Mouse (Mus musculus): ENCODE measurements around the gene Il17re. TPM values are rescaled to one million over a fixed set of nuclear protein-coding genes. Genes with fewer than 3 reads are reported as not detected.

The Il17re gene
- total RNA-seq (2021) = under 1 TPM; 0.28 to 0.56 TPM
- long read RNA-seq, experiment 1 = 0 reads
- long read RNA-seq, experiment 2, partial matches to known transcripts = 0 of 1 reads
- long read RNA-seq, experiment 2, other reads (novel, unspliced or antisense) = 1 of 1 reads

DNA sequence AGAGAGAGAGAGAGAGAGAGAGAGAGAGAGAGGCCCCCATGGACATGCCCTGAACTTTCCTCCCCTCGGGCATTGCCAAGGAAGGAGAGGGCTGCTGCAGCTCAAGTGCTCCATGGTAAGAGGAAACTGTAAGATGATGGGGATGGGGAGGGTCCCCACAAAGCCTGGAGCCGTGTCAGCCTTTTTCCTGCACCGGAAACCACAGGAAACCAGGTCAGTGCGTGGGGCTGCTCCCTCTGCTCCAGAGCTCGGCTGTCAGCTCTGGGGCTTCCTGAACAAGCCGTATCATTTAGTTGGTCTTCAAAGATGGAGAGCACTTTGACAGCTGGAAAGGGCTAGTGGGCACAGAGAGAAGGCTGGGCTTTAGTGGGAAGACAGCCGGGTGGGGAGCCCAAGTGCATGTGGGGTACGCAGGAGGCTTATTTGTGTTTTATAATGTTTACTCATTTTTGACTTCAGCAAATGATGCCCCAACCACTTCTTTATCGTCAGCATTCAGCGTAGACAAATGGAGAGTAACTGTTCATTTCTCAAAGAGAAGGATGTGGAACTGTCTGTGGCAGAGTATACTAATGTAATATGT lies at the start of gene Il17re:
Il17re (plus strand) TSS at position 533 of the 583 bp plus-strand sequence.
- no peak for DNase-seq (ENCODE audit: low spot score in 2 of 2)

DNA sequence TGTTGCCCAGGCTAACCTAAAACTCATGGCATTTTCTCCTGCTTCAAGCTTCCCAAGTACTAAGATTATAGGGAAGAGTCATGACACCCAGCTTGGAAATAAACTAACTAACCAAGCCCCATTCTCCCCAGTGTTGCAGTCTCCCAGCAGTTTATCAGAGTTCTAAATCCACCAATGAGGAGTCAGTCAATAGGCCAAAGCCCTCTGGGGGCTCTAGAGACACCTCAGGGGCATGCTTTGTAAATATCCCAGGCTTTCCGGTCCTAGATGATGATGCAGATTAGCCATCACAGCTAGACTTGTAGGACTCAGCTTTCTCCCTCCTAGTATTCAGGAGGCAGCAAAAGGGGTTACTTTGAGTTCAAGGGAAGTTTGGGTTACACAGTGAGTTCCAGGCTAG lies 48.3 kb upstream of the Il17re start:
- no peak for DNase-seq (ENCODE audit: low spot score in 2 of 2)

DNA sequence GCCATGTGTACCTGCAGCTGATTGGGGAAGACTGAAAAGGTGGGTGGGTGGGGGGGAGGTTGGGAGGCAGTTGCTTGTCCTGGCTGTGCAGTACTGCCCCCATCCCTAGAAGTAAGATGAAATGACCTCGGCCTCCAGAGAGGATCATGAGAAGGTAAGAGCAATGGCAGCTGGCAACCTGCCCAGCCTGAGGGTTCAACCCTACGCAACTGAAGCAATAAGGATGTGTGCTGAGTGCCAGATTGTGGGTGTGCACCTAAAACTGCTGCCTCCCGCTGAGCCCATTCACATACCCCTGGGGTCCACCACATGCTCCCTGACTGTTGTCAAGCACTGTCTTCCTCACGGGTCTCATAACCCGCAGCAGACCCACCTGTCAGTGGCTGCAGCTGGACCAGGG lies 41.9 kb upstream of the Il17re start:
- DNase-seq (ENCODE audit: low spot score in 2 of 2) = no peak

DNA sequence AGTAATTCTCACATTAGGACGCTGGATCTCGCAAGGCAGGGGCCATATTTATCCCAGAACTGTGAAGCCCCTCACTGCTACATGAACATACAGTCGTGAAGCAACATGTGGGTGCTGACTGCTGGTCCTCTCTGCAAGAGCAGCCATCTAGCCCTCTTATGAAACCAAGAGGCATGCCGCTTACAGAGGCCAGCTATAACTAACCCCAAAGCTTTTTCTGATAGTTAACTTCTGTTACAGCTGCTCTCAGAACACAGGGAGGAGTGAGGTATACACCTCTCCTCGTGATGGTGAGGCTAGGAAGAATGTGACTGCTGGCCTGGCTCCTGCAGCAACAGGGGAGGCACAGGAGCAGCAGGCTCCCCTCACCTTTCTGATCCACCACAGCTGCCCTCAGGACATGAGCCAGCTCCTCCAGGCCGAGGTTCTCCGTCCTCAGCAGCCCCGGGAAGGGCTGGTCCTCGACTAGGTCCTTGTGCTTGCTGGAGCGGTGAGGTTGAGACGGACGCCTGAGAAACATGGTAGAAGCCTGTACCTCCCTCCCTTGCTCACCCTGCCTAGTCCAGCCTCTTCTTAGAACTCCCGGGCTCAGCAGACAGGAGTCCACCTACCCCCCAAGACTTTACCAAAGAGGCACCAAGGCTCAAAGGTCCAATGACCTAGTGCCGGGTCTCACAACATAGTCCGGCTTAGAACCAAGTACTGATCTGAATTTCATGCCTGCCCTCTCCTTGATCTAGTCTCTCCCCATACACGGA lies 39.7 kb upstream of the Il17re start:
- no peak for DNase-seq (ENCODE audit: low spot score in 2 of 2)

DNA sequence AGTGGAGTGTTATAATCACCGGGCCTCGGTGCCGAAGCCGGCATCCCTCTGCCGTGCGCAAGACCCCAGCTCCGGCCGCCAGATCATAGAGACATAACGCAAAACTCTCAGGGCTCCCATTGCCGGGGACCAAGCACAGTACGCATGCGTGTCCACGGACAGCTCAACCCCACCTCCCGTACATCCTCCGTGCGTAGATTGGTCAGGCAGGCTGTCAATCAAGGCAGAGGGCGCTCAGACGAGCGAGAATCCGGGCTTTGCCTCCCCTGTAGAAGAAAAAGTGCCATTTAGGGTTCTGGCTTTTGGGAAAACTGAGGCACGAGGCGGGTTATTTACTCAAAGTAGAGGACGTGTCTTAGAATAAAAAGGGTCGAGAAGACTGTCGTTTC lies 39.1 kb upstream of the Il17re start, which contains the start of gene Rpusd3:
Rpusd3 (minus strand) TSS at position 142 of the 389 bp plus-strand sequence.
- DNase-seq (ENCODE audit: low spot score in 2 of 2) = peak; percentile 98 to 100

DNA sequence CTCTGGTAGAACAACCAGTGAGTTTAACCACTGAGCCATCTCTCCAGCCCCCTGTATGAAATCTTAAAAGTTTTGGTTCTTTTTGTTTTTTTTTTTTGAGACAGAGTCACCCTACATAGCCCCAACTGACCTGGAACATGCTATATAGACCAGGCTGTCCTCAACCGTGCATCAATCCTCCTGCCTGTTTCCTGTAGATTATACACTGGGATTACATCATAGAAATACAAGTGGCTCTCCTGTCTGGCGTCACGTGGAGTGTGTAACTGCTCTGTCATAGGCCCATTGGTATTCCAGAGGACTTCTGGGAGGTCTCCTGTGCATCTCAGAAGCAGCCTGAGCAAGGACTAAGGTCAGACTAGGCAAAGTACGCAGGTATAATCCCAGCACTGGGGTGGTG lies 35.3 kb upstream of the Il17re start:
- no peak for DNase-seq (ENCODE audit: low spot score in 2 of 2)

DNA sequence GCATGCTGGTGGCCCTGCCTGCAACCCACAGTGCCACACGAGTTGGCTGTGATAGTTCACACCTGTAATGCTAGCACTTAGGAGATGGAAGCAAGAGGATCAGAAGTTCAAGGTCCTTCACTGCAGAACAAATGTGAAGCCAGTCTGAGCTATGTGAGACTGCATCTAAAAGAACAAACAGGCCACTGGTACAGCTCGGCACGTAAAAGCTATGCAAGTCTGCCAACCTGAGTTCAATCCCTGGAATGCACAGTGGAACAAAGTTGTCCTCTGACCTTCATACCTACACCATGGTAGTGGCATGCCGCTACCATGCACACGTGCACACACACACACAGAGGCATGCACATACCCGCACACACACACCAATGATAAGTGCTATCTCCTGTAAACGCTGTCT lies 34.1 kb upstream of the Il17re start:
- no peak for DNase-seq (ENCODE audit: low spot score in 2 of 2)

DNA sequence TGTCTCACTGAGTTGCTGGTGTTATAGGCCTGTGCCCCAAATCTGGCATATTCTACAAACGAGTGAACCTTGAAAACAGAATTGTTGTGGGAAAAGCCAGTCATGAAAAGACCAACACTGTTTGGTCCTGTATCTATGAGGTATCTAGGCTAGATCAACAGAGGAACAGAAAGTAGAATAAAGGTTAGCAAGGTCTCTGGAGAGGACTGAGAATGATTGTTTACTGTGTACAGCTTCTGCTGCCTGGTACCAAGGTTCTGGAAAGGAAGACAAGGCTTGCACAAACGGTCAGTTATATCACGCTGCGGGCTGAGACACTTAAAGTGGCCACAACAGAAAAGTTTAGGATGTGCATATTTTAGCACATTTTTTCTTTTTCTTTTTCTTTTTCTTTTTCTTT lies 31.6 kb upstream of the Il17re start:
- DNase-seq (ENCODE audit: low spot score in 2 of 2) = no peak

DNA sequence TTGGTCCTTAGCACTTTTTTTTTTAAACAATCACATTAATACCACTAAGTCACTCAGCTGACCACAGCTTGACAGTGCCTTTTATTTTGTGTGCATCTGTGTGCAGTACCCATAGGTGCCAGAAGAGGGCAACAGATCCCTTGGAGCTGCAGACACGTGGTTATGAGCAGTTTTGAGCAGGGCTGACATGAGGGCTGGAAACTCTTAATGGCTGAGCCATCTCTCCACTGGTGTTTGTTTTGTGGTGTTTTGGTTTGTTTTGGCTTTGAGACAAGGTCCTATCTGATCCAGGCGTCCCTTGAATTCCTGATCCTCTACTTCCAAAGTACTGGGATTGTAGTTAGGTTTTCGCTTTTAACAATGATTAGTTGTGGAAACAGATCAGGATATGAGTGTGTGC lies 30.9 kb upstream of the Il17re start:
- DNase-seq (ENCODE audit: low spot score in 2 of 2) = no peak

DNA sequence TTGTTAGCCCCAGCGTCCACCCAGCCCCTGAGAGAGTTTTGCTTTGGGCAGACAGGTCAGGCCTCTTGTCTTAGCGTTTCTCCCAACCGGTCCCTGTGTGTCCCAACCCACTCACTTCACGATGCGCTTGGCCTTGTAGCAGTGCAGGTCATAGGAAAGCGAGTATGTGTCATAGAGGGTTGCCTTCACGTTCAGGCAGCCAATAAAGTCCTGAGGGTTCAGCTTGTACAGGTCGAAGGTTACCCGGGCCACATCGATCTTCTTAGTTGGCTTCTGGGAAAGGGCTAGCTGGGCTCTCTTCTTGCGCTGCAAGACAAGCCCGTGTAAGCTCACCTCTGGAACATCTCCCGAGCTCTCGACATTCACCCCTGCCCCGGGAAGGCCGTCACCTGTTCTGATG lies 30.3 kb upstream of the Il17re start:
- no peak for DNase-seq (ENCODE audit: low spot score in 2 of 2)

DNA sequence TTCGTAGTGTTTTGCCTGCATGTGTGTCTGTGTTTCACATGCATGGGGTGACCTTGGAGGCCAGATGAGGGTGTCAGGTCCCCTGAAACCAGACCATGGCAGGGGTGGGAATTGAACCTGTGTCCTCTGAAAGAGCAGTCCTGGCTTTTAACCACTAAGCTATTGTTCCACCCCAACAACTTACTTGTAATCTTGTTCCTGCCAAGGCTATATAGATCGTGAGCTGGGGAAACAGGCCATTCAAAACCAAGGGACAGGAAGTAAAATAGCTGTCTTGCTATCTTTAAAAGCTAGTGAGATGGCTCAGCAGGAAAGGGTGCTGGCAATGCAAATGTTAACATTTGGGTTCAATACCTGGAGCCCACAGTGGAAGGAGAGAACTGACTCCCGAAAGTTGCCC lies 28.3 kb upstream of the Il17re start:
- no peak for DNase-seq (ENCODE audit: low spot score in 2 of 2)

DNA sequence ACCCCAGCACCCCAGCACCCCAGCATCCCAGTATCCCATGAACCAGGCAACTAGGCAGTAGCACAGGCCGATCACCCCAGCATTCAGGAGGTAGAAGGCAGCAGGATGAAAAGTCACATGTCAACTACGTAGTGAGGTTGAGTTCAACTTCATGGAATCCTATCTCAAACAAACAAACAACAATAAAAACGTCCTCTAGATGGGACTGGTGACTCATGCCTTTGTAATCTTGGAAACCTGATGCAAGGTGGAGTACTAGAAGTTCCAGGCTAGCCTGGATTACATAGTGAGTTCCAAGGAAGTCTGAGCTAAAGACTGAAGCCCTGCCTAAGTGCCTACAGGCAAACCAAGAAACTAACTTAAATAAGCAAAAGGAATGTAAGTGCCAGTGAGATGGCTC lies 27.4 kb upstream of the Il17re start:
- DNase-seq (ENCODE audit: low spot score in 2 of 2) = no peak

DNA sequence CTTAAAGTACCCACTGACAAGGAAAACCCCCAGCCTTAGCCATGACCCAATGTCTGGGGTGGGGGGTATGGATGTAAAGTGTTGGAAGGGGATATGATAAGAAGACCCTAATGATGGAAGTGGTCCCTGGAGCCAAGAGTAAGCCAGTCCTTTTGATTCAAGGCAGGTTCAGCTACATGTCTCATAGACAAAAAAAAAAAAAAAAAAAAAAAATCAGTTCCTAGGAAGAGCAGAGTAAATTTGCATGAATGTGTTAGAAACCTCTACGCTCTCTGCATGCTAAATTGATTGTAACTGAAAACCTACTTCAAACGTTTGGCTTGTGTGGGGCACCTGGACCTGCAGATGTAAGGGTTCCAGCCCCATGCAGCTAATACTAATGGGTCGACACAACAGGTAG lies 26.5 kb upstream of the Il17re start:
- DNase-seq (ENCODE audit: low spot score in 2 of 2) = no peak

DNA sequence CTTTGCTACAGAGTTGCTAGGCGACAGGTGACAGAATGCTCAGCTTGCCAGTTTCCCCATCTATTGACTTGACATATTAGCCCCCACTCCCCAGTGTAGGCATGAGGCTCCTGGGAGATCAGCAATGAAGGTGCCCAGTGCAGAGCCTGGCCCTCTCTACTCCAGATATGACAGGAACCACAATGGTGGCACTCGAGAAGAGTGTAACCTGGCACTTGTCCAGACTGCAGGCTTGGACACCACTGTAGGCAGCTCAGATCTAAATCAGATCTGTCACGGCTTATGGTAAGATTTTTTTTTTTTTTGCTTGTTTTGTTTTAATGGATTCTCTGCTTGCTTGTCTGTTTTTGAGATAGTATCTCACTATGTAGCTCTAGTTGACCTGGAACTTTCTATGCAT lies 24.6 kb upstream of the Il17re start:
- DNase-seq (ENCODE audit: low spot score in 2 of 2) = no peak

DNA sequence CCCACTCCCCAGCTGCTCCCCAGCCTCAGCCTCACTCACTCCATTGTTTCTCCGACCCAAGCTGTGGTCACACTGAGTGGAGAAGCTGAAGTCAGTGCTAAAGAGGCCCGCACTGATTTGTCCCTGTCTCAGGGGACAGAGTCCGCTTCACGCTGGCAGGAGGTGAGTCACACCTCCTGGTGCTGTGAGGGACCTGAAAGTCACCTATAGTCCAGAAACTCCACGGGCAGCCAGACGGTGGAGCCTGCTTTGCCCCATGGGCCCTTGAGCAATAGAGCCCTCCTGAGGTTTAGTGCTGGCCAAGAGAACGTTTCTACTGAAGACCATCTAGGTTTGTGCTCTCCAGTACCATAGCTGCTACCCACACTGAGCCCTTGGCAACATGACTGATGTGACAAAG lies 23.6 kb upstream of the Il17re start:
- DNase-seq (ENCODE audit: low spot score in 2 of 2) = no peak

DNA sequence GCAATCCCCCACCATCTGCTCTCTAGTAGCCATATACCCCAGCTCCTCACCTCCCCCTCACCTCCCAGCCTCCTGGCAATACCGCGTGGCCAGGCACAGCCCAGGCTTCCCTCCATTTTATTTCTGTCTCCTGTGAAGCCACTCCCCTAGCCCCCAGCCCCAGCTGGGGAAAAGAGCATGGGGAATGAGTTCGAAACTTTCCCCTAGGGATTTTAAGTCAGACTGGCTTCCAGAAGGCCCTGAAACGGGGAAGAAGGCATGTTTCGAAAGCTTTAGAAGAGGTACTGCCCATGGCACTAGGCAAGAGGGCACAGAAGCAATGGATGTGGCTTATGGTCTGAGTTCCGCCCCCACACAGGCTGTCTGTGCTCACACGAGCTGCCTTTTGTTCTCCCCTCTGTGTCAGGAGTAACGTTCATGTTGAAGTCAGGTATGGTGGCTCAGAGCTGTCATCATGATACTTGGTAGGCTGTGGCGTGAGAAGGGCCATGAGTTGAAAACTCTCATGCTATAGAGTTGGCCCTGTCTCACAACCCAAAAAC lies 22.5 kb upstream of the Il17re start, which contains the start of gene Cidec:
Cidec (minus strand) TSS at position 97 of the 542 bp plus-strand sequence.
- DNase-seq (ENCODE audit: low spot score in 2 of 2) = no peak

DNA sequence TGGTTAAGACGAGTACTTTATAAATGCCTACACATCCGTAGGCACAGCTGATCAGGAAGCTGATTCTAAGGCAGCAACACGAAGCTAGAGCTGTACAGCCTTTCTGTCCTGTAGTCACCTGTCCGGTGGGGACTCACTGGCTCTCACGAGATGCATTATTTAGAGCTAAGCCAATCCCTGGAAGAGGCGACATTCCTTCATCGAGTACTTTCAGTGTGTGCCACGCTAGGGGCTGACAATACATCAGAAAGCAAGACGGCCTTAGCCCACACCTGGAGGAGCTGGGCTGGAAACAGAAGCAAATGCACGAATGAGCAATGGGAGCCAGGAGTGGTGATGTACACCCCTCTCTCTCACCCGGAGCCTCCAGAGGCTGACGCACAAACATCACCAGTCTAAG lies 21.1 kb upstream of the Il17re start:
- DNase-seq (ENCODE audit: low spot score in 2 of 2) = no peak

DNA sequence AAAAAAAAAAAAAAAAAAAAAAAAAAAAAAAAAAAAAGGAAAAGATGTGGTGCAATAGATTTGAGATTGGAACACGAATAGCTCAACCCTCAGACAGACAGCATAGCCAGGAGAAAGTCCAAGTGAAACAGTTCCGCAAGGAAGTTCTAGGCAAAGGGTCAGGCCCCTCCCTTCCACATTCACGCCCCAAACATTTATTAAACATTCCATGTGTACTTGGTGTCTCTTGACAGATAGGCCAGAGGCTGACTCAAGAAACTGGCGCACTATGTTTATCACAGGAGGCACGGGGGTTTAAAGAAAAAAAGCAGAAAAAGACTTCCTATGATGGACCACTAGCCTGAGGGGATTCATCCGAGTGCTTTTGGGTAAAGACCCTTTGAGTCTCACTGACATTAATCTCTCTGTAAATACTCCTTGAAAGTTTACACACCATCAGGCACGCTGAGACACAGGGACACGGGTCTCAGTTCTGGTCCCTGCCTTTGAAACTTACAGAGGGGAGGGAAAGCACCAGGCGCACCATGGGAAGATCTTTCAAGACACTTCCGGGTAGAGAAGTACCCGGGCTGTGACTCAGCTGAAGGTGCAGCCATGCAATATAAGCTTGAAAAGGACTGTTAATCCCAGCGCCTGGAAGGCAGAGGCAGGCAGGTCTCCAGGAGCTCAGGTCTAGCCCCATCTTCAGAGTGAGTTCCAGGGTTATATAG lies 19.4 kb upstream of the Il17re start:
- no peak for DNase-seq (ENCODE audit: low spot score in 2 of 2)

DNA sequence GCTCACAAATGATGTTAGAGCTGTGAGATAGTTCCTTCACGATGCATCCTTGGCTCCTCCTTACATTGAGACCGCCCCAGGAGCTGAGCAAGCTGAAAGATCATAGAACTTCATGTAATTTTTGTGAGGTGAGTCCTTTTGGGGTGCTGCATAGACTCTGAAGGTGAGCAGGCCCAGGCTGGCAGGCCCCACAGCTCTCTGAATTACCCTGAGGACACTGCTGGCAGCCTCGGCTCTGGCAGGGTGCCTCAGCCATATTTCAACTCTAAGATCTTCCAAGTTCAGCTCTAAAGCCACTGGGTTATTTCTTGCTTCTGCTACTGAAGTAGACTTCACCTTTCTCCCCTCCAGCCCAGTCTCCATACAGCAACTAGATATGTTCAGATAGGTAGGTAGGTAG lies 17.6 kb upstream of the Il17re start:
- no peak for DNase-seq (ENCODE audit: low spot score in 2 of 2)

DNA sequence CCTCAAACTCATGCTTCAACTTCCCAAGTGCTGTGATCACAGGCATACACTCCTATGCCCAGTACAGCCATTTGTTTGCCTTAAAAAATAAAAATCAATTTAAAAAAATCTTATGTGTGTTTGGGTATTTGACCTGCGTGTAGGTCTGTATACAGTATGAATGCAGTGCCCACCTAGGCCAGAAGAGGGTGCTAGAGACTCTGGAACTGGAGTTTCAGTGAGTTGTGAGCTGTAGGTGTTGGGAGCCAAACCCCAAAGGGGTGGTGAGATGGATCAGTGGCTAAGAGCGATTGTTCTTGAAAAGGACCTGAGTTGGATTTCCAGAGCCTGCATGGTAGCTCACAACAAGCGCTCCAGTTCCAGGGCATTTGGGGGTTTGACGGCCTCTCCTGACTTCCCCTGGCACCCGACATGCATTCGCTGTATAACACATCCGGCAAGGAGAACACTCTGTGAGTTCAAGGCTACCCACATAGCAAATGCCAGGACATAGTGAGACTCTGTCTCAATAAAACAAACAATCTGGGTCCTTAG lies 17.1 kb upstream of the Il17re start:
- peak; percentile 62 to 67 for DNase-seq (ENCODE audit: low spot score in 2 of 2)

DNA sequence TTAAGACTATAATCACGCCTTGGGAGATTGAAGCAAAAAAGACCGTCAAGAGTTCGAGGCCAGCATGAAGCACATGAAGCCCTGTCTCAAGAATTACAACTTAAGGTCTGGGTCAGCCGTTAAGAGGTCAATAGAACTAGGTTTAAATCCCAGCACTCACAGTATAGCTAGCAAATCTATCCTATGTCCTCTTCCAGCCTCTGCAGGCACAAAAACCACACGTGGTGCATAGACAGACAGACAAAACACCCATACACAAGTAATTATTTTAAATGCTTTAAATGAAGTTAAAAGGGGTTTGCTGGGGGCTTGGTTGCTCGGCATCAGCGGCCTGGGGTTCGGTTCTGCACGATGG lies 16.2 kb upstream of the Il17re start:
- DNase-seq (ENCODE audit: low spot score in 2 of 2) = no peak

Measured in left cerebral cortex, adult 18-20 months (tissue).